Mouse (Mus musculus): ENCODE data around the gene Pip4k2c.
"Not testable (repeated sequence)": the region's sequence is repeated elsewhere in the genome, so short reads cannot be mapped to it uniquely, and the experiment has no call there.

Pip4k2c gene

DNA sequence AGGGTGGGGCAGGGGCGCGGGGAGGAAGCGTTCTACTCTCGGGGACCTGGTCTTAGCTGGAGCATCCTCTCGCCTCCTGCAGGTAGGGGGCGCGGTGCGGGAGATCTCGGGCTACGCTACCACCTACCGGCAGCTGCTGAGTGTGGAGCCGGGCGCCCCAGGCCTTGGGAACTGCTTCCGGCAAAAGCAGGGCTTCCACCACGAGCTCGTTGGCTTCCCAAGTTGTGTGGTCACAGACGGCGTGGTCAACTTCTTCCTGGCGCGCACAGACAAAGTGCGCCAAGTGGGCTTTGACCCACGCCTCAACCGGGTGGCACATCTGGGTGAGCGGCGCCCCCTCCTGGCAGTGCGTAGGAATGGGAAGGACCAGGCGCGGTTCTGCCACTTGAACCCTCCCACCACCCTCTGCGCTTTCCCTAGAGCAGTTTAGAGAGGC, 40.5 kb downstream of the Pip4k2c start:
- peak; percentile 66 for DNase-seq (ENCODE audit: low read depth, low spot score)

DNA sequence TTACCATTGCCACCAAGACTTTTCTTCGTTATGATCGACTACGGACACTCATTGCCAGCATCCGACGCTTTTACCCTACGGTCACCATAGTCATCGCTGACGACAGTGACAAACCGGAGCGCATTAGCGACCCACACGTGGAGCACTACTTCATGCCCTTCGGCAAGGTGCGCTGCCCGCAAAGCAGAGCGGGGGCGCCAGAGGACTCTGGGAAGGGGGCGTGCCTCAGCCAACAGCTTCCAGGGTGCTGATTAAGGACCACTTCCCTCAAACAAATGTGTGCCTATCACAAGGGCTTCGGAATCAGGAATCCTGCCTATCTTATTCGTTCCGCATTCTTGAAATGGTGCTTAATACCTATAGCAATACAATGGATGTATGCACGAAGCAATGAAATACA, 41.4 kb downstream of the Pip4k2c start:
- no peak for DNase-seq (ENCODE audit: low read depth, low spot score)

DNA sequence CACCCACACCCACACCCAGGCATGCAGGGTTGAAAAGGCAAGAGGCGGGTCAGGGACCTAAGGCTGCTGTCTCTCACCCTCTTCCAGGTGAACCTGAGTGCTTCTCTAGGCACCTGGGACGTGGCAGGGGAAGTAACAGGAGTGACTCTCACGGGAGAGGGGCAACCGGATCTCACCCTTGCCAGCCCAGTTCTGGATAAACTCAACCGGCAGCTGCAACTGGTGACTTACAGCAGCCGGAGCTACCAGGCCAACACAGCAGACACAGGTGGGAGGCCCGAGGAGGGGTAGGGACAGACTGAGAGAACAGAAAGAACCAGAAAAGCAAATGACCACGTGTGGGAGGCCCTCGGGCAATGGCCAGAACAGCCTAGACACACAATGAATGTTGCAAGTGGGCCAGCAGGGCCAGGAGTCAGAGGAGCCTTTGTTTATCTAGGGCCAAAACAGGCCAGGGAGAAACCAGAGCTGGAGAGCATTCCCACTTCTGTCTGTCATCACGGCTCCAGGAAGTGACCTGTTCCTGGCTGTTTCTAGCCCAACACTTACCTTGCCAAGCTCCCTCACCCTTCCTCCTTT, 43.7 kb downstream of the Pip4k2c start:
- DNase-seq (ENCODE audit: low read depth, low spot score), result peak; percentile 54

DNA sequence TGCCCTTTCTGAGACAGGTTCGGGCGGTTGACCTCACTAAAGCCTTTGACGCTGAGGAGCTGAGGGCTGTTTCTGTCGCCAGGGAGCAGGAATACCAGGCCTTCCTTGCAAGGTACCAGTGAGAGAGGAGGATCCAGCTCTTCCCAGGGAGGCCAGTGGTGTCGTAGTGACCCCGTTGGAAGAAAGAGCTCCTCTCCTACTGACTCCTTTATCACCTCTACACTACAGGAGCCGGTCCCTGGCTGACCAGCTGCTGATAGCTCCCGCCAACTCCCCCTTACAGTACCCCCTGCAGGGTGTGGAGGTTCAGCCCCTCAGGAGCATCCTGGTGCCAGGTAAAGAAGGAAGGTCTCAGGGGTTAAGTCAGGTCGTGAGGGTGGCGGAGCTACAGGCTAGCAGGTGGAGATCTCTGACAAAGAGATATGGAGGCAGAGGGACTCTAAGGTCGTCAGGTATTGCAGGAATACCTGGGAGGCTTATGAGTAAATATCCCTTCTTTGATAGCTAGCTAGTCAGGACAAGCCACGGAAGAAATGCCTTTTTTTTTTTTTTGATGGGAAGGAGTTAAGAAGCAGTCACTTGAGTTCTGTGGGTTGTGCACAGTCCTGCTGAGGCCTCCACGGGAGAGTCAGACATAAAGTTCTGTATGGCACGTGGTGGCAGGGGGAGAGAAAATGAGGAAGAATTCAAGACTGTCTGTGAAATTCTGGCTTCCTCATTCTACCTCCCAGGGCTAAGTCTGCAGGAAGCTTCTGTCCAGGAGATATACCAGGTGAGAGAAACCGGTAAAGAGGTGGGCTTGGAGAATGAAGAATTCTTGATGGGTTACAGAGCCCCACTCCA, 44.4 kb downstream of the Pip4k2c start:
- DNase-seq (ENCODE audit: low read depth, low spot score), result no peak

DNA sequence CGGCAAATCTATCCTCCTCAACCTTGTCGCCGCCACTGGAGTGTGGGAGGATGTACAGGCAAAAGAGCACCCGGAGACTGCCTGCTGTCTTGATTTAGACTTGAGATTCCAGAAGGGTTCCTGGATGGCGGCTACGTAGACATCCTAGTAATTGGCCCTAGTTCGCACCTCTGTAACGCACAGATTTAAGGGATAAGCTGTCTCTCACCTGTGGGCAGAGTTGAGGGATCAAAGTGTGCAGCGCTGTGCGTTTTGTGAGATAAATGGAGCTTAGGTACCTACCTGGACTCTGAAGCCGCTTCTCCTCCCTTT, 45.0 kb downstream of the Pip4k2c start:
- DNase-seq (ENCODE audit: low read depth, low spot score), result no peak

DNA sequence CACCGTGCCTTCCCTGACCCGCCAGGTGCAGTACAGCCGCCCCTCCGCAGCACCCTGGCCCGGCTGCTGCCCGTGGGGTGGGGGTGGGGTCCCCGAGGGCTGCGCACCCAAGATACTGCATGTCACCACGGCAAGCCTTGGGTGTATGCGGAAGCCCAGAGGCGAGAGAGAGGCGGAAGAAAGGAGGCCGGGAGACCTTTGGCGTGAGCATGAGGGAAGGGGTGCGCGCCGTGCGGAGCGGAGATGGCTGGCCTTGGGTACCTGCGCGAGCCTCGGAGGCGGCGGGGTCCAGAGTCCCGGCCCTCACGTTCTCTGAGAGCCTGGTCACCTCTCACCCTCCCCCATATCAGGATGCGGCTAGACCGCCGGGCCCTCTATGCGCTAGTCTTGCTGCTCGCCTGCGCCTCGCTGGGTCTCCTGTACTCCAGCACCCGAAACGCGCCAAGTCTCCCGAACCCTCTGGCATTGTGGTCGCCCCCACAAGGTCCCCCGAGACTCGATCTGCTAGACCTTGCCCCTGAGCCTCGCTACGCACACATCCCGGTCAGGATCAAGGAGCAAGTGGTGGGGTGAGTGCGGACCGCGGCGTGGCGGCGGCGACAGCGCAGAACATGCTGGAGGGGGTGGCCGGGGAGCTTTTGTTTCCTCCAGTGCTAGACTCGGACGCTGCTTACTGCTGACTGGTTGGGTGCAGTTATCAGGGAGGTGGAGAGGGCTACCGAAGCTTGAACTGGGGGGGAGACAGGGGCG, 45.6 kb downstream of the Pip4k2c start:
- no peak for DNase-seq (ENCODE audit: low read depth, low spot score)

DNA sequence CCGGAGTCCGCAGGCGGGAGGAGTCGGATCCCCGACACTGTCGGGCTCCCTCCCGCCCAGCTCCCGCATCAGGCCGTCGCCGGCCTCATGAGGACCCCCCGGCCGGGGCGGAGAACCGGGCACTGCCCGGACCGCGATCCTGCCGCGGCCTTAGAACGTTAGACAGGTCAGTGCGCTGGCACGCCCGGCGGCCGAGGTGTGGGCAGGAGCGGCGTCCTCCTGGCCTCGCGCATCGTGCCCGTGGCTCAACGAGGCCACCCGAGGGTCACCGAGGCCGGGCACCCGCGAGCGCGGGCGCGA, 46.1 kb downstream of the Pip4k2c start:
- DNase-seq (ENCODE audit: low read depth, low spot score), result no peak

DNA sequence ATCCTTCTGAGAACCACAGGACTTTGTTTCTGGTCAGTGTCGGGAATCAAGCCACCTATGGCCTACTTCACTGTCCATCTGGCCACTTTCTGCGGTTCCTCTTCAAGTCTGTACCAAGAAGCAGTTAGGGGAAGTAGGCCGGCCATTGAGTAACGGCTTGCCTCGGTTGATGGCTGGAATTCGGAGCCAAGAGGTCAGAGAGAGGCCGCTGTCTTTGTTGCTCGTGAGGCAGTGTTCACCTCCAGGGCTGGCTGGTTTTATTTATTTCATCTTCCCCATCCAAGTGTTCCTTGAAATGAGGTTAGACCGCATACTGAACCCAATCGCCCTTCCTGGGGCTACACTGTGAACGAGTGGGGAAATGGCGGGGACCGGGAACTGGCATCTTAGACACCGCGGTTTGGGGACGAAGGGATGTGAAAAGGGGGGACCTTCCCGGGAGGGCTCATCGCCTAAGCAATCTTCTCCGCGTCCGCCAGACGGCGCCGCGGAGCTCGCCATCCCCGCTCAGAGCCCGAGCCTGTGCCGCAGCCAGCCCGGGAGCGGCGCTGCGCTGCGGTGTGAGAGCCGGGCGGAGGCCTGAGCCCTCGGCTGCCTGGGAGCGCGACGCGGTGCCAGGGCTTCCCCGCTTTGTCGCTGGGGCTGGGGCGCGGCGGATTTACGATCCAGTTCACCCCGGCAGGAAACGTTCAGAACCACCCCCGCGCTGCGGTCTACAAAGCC, 46.6 kb downstream of the Pip4k2c start, which contains the start of gene B4galnt1:
Gene B4galnt1, plus strand, starts transcription at position 595 of the 723 bp plus-strand sequence.
- DNase-seq (ENCODE audit: low read depth, low spot score), result peak; percentile 47

DNA sequence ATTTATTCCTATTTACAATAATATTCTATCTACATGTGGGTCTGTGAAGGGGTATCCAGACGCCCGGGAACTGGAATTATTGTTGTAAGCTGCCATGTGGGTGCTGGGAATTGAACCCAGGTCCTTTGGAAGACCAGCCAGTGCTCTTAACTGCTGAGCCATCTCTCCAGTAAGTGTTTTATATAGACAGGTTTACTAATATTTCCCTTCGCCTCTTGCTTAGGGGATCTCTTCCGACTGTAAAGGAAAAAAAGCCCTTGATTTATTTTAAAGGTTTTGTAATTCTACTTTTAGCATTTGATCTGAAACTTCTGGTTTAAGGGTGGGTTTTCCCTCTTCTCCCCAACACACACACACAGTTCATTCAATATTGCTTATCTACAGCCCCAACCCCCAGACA, 47.2 kb downstream of the Pip4k2c start:
- no peak for DNase-seq (ENCODE audit: low read depth, low spot score)

DNA sequence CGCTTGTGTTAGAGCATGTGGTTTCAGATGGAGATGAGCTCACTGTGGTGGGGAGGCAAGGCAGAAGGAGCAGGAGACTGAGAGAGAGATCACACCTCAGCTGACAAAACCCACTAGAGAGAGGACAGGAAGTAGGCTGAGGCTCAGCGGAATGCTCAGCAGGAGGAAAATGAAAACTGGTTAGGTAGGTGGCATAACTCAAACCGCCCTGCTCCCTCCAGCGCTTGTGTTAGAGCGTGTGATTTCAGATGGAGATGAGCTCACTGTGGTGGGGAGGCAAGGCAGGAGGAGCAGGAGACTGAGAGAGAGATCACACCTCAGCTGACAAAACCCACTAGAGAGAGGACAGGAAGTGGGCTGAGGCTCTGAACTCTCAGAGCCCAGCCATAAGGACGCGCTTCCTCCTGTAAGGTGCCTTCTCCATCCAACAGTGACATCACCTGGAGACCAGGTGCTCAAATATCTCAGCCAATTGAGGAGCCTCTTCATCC, 48.6 kb downstream of the Pip4k2c start:
- not testable (repeated sequence) for DNase-seq (ENCODE audit: low read depth, low spot score)

DNA sequence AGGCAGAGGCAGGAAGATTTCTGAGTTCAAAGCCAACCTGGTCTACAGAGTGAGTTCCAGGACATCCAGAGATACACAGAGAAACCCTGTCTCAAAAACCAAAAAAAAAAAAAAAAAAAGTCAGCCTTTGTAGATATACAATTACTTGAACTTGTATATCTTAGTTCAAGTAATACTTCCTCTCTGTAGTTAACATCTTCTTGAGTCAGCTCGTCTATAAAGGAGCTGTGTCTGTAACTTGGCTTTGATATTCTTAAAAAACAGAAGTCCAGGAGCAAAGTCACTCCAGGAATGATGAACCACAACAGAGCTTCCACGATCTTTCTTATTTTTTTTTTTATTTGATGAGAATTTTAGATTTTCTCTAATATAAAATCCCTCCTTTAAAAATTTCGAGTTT, 50.7 kb downstream of the Pip4k2c start:
- DNase-seq (ENCODE audit: low read depth, low spot score), result no peak

DNA sequence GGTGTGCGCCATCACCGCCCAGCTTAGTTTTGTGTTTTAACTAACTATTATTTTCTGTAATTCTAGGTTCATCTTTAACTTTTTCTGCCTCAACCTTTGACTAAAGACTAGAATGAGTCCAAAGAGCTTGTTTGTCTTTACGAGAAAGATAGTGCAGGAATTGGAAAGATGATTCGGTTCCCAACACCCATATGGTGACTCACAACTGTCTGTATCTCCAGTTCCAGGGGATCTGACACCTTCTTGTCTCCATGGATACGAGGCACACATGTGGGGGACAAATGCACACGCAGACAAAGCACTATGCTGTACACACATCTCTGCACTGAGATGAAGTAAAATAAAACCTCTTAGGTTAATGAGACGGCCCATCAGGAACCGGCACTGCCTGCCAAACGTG, 51.3 kb downstream of the Pip4k2c start:
- no peak for DNase-seq (ENCODE audit: low read depth, low spot score)

DNA sequence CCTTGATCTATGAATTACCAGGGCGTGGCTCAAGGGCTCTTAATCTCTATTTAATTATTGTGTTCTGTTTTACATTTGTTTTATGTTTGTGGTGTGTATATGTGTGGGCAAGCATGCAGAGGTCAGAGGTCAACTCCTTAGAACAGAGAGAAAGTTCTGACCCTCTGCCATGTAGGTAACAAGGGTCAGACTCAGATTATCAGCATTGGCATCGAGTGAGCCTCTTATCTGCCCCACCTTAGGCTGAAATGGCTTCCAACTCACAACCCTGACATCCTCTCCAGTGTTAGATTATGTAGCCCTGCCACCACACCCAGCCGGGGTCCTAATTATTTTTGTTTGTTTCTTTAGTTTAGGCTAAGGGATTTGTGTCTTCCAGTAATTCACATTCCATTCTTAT, 52.9 kb downstream of the Pip4k2c start:
- DNase-seq (ENCODE audit: low read depth, low spot score), result no peak

DNA sequence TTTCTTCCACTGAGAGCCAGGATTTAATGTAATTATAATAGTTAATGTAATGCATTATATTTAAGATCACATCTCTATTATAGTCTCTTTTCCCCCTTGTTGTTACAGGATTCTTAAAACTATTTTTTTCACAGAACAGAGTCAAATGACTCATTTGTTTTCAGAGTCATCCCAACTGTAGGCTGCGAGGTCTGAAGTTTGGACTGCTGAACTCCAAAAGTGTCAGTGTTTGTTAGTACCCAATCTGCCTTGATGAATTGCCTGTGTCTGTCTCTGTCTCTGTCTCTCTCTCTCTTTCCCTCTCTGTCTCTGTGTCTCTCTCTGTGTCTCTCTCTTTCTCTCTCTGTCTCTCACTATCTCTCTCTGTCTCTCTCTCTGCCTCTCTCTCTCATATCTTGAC, 54.9 kb downstream of the Pip4k2c start:
- DNase-seq (ENCODE audit: low read depth, low spot score), result no peak

DNA sequence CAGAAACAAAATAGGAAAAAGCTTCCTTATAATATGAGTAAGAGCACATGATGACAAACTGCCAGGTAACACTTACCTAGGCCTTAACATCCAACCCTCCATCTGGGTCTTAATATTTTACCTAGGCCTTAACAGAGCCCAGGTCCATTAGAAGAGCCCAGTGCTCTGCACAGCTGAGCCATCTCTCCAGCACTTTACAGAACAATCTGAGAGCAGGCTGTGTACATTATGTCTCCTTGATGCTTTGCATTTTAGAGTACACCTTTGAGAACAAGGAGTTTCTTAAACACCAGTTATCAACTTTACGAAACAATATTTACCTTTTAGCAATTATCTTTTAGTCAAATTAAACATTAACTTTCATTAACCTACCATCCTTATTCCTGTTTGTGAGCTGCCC, 55.3 kb downstream of the Pip4k2c start:
- DNase-seq (ENCODE audit: low read depth, low spot score), result no peak

DNA sequence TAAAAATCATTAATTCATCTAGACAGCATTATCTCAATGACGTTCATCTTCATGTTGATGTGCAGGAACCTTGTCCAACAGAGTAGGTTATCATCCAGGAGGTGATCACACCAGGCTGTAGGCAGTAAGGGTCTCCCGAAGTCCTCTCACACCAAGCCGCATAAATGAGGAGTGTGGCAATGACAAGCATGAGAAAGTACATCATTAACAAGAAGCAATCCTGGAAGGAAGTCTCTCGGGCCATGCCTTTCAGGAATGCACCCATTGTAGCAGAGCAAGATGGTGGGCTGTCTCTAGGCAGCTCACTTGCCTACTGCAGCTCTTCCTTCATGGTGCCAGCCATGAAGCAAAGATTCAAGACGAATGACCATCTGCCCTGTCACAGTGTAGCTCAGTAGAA, 56.7 kb downstream of the Pip4k2c start:
- DNase-seq (ENCODE audit: low read depth, low spot score), result no peak

DNA sequence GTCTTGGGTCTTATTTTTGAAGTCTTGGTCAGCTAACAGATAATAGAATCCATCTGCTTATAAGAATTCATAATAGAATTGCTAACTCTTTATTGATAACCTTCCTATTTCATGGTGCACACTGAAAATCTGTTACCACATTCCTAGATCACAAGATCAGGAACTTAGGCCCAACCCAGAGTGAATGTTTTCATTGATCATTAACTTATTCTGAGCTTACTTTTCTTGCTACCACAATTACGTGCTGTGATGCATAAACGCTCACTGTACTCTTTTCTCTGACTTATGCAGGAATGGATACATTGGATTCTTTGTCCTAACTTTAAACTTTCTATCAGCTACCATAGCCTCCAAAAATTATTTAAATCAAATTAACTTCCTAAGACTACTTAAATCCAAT, 57.1 kb downstream of the Pip4k2c start:
- DNase-seq (ENCODE audit: low read depth, low spot score), result no peak

DNA sequence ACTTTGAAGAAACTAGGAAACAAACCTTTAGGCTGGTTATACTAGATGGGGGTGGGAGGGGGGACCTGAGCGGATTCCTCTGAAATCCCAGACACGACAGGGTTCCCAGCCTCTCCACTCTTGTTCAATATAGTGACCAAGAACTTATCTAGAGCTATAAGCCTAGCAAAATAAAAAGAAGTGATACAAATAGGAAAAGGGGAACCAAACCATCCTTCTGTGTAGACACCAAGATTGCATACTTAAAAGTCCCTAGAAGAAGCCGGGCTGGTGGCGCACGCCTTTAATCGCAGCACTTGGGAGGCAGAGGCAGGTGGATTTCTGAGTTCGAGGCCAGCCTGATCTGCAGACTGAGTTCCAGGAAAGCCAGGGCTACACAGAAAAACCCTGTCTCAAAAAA, 58.1 kb downstream of the Pip4k2c start:
- no peak for DNase-seq (ENCODE audit: low read depth, low spot score)

DNA sequence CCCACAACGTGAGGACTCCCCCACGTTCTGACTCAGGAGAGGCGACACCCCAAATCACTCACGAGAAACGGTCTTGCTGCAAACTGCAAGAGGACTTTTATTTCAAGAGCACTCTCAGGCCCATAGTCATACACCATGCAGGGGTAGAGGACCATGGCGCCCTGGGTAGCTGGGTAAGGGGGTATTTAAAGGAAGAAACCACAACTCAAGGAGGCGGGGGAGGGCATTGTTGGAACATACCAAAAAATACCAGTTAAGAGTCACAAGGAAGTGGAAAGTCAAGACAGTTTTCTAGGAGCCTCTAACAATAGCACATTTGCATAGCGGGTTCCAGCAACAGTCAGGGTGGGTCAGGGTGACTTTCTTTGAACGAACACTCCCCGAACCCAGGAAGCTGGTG, 58.8 kb downstream of the Pip4k2c start:
- DNase-seq (ENCODE audit: low read depth, low spot score), result not testable (repeated sequence)

DNA sequence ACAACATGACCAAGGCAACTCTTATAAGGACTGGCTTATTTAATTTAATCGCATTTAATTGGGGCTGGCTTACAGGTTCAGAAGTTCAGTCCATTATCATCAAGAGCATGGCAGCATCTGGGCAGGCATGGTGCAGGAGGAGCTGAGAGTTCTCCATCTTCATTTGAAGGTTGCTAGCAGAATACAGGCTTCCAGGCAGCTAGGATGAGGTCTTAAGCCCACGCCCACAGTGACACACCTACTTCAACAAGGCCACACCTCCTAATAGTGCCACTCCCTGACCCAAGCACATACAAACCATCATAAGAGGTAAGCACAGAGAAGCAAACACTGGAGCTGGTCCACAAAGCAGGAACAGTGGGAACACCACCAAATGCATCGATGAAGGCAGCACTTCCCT, 60.2 kb downstream of the Pip4k2c start:
- not testable (repeated sequence) for DNase-seq (ENCODE audit: low read depth, low spot score)

DNA sequence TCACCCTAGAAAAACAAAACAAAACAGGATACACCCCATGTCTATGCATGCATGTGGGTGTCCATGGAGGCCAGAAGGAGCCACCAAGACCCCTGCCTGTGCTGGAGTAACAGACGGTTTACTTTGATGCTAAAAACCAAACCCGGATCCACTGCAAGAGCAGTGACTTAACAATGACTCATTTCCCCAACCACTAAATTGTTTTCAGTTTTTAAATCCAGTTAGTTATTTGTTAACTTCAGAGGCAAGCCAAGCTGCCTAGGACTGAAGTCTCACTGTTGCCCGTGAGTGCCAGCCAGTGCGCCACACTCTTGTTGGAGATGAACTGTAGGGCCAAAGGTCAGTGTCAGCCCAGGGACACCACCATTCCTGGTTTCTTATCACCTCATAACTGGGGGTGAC, 60.9 kb downstream of the Pip4k2c start:
- DNase-seq (ENCODE audit: low read depth, low spot score), result peak; percentile 66

DNA sequence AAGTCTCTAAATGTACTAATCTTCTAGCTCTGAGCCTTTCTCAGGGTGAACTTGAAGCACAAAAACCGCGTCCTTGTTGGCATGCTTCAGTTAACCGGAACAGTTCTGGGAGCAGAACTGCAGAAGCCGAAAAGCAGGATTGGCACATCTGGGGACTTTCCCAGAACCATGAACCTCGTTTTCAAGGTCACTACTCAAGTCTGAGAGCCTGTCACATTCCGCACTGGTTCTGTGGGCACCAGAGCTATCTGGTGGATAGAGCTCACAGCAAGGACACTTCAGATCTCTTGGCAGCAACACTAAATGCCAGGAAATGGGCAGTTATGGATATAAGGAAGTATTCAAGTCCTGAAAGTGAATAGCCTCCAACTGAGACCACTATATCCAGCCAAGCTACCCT, 64.2 kb downstream of the Pip4k2c start:
- no peak for DNase-seq (ENCODE audit: low read depth, low spot score)
